Mouse (Mus musculus) CH12.LX (cell line): ENCODE results near the gene Mgrn1.

Source experiments
- CTCF ChIP-seq, 2 experiments: IDR thresholded peaks in 1 of 2; conservative IDR thresholded peaks in 1 of 2; 2 replicates each; pipeline ENCODE4 v1.5.1; 2011 to 2012; ENCODE audit warnings: low read depth in 2 of 2, low read length in 2 of 2, improper control_type of control experiment in 1 of 2, inconsistent platforms in 1 of 2, mild to moderate bottlenecking in 1 of 2, moderate library complexity in 1 of 2
- EP300 ChIP-seq: IDR thresholded peaks from 2 replicates; pipeline ENCODE4 v1.6.1; 2011; ENCODE audit warnings: low read length, improper control_type of control experiment
- MAFK ChIP-seq: IDR thresholded peaks from 2 replicates; pipeline ENCODE4 v1.6.1; 2011; ENCODE audit warnings: low read length, improper control_type of control experiment; ENCODE audit not compliant: insufficient replicate concordance
- NELFE ChIP-seq: IDR thresholded peaks from 2 replicates; pipeline ENCODE4 v1.6.1; 2011; ENCODE audit warnings: low read depth, low read length, improper control_type of control experiment
- POLR2A ChIP-seq: IDR thresholded peaks from 2 replicates; pipeline ENCODE4 v1.6.1; 2011; ENCODE audit warnings: low read depth, mild to moderate bottlenecking, improper control_type of control experiment, low read length
- POLR2AphosphoS2 ChIP-seq: IDR thresholded peaks from 2 replicates; pipeline ENCODE4 v1.6.1; 2011; ENCODE audit warnings: low read depth, low read length, improper control_type of control experiment
- RAD21 ChIP-seq: IDR thresholded peaks from 2 replicates; pipeline ENCODE4 v1.6.1; 2011; ENCODE audit warnings: low read depth, mild to moderate bottlenecking, low read length, improper control_type of control experiment, moderate library complexity
- USF1 ChIP-seq: IDR thresholded peaks from 2 replicates; pipeline ENCODE4 v1.6.1; 2014; ENCODE audit warnings: low read depth, mild to moderate bottlenecking, inconsistent platforms, low read length, improper control_type of control experiment
- ZMIZ1 ChIP-seq: IDR thresholded peaks from 2 replicates; pipeline ENCODE4 v1.6.1; 2012; ENCODE audit warnings: low read depth, mild to moderate bottlenecking, inconsistent platforms, low read length, improper control_type of control experiment

DNA sequence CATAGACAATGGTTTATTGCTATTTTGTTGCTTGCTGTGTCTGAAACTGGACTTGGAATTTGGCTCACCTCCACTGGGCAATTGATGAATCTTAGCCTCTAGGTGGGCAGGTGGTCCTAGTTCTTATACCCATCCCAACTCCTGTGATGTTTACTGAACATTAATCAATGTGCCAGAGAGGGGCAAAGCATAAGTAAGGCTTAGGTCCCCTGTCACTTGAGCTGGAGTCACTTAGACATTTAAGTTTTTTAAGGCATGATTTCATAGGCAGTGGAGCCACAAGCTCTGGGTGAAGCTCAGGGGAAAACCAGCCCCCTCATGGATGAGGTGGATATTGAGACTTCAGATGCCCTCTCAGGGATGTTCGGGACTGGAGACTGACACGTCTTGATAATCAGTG, 52.4 kb downstream of the Mgrn1 start, which contains the start of gene Nudt16l1:
- TF ChIP-seq CTCF (conservative IDR thresholded peaks at IDR 0.05 in 1 of 2, IDR thresholded peaks at IDR 0.05 in 1 of 2; ENCODE audit: low read depth in 2 of 2, low read length in 2 of 2) (no peak), POLR2A (no peak), EP300 (no peak), MAFK (no peak), ZMIZ1 (no peak), POLR2AphosphoS2 (no peak), RAD21 (no peak), USF1 (no peak), NELFE (no peak)
